Mouse (Mus musculus): ENCODE data around the gene Megf9. TPM values are rescaled to one million over a fixed set of nuclear protein-coding genes. Genes with fewer than 3 reads are reported as not detected.

Gene Megf9
- total and polyA plus RNA-seq, 2 experiments from 2014 or later, result 30.7 to 79.2 TPM

DNA sequence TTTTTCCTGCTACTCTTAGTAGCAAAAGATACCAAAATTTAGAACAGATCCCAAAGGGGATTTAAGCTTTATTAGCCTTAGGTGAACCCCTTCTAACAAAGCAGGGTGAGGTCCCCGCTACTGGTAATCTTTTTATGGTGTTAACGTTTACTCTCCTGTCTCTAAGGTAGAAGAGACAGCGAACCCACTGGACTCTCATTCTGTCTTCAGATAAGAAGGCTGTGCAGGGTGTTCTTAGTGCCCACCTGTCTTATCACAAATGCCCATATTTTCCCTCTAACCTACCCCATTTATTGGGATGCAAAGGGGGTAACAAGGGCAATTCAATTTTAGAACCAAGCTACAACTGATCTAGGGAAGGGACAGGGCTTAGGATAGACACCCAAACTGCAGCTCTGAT, 6.2 kb downstream of the Megf9 start:
- DNase-seq (ENCODE audit: low spot score), result no peak
- ATAC-seq, result no peak
- Histone ChIP-seq H3K27me3 (ENCODE audit: insufficient read depth, low read length) (no peaks in the 10 kb centered on the region), H3K4me1 (ENCODE audit: insufficient read depth, low read length) (peaks cover 16% of the 10 kb centered on the region; the same call in 1 of the 2 replicates), H3K4me2 (ENCODE audit: low read depth, low read length) (no peak overlapping the region), H3K27ac (no peak overlapping the region), H3K4me3 (ENCODE audit: low read length) (no peak overlapping the region), H3K9ac (replicated peaks; ENCODE audit: low read length) (no peak overlapping the region), H3K36me3 (ENCODE audit: insufficient read depth, low read length) (no peaks in the 10 kb centered on the region), H3K9me3 (ENCODE audit: low read length) (no peaks in the 10 kb centered on the region)
- 85% methylated on average over 3 of the region's 3 CpGs for WGBS
- no peak for TF ChIP-seq CTCF (IDR thresholded peaks at IDR 0.05; ENCODE audit: low read depth)

DNA sequence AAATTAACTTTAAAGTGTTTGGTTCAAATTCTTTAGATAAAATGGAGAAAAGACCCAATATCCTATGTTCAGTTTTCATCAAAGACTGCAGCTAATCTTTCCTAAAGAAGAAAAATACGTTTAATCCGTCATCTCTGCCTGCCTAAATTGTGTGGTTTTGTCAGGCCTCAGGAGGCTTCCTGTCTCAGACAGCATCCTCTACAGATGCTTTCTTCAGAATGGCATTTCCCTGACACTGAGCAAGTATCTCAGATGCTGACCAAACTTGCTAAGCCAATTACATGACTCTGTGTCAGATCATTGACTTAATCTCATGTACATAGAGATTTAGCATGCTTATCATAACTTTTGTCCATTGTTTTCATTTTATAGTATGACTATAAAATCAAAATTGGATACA, 11.4 kb downstream of the Megf9 start:
- no peak overlapping the region for H3K4me3 ChIP-seq (ENCODE audit: low read length)
- no peak for TF ChIP-seq CTCF (IDR thresholded peaks at IDR 0.05; ENCODE audit: low read depth)
- no peaks in the 10 kb centered on the region for H3K4me1 ChIP-seq (ENCODE audit: insufficient read depth, low read length)
- H3K9ac ChIP-seq (replicated peaks; ENCODE audit: low read length), result no peak overlapping the region
- DNase-seq (ENCODE audit: low spot score) (no peak), ATAC-seq (no peak)
- H3K36me3 ChIP-seq (ENCODE audit: insufficient read depth, low read length), result no peaks in the 10 kb centered on the region
- WGBS, result 57% methylated on average over 2 of the region's 2 CpGs
- no peaks in the 10 kb centered on the region for H3K9me3 ChIP-seq (ENCODE audit: low read length)
- no peak overlapping the region for H3K4me2 ChIP-seq (ENCODE audit: low read depth, low read length)
- no peaks in the 10 kb centered on the region for H3K27me3 ChIP-seq (ENCODE audit: insufficient read depth, low read length)
- H3K27ac ChIP-seq, result no peak overlapping the region

DNA sequence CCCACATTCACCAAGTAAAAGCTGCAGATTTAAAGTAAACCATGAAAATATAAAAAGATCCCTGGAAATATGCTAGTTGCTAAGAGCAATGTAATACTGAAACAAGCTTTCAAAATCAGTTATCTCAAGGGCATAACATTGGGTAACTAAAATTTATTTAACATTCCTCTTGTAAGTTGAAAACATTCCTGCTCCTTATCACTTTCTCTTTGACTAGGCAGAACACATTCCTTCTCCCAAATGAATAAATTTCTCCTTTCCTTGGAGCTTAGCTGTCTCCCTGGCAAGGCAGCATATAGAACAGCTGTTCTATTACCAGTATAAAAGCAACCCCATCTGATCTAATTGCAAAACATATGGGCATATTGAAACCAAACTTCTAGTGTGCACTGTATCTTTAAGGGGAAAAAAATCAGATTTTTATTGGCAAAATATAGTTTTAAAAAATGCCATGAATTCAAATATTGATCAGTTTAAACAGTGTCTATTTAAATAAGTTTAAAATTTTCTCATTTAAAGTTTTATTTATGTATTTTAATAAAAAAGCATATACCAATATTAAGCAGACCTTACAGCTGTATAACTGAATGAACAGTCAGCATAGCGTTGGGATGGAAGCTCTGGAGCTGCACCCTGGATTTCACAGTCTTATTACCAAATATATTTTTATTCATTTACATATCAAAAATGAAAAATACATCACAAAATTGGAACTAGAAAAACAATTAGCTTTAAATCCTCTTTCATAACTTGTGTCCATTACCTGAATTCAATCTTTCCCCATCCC, 13.1 kb downstream of the Megf9 start:
- Histone ChIP-seq H3K9me3 (ENCODE audit: low read length) (no peaks in the 10 kb centered on the region), H3K36me3 (ENCODE audit: insufficient read depth, low read length) (no peaks in the 10 kb centered on the region), H3K27me3 (ENCODE audit: insufficient read depth, low read length) (no peaks in the 10 kb centered on the region), H3K4me2 (ENCODE audit: low read depth, low read length) (no peak overlapping the region), H3K9ac (replicated peaks; ENCODE audit: low read length) (no peak overlapping the region), H3K4me1 (ENCODE audit: insufficient read depth, low read length) (no peaks in the 10 kb centered on the region), H3K27ac (no peak overlapping the region), H3K4me3 (ENCODE audit: low read length) (no peak overlapping the region)
- ATAC-seq, result no peak
- WGBS, result 77% methylated on average over 1 of the region's 1 CpGs
- TF ChIP-seq CTCF (IDR thresholded peaks at IDR 0.05; ENCODE audit: low read depth), result no peak
- DNase-seq (ENCODE audit: low spot score), result no peak

DNA sequence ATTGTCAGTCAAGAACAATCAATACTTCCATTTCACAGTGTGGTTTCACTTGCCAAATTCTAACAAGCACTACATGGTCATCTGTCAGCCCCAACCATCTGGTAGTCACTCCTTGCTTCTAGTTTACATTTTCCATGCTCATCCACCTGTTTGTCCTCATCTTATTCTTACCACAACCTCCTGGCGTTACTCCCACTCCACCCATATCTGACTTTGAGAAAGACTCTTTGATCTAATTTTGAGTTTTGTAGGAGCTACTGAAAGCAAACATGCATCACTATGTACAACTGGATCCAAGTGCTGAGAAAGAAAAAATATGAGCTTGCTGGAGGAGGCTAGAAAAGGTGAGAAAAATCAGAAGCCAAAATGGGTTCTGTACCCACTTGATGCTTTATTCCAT, 17.1 kb downstream of the Megf9 start:
- Histone ChIP-seq H3K9me3 (ENCODE audit: low read length) (no peaks in the 10 kb centered on the region), H3K4me2 (ENCODE audit: low read depth, low read length) (no peak overlapping the region), H3K36me3 (ENCODE audit: insufficient read depth, low read length) (no peaks in the 10 kb centered on the region), H3K27ac (no peak overlapping the region), H3K27me3 (ENCODE audit: insufficient read depth, low read length) (no peaks in the 10 kb centered on the region), H3K4me1 (ENCODE audit: insufficient read depth, low read length) (no peaks in the 10 kb centered on the region), H3K9ac (replicated peaks; ENCODE audit: low read length) (no peak overlapping the region), H3K4me3 (ENCODE audit: low read length) (no peak overlapping the region)
- TF ChIP-seq CTCF (IDR thresholded peaks at IDR 0.05; ENCODE audit: low read depth), result no peak
- DNase-seq (ENCODE audit: low spot score) (no peak), ATAC-seq (no peak)
- WGBS, result 78% methylated on average over 1 of the region's 1 CpGs

GRCm38 (mm10) chr4:70516289-70516688, 18.5 kb downstream of the Megf9 start:
- H3K9me3 ChIP-seq (ENCODE audit: low read length), result no peaks in the 10 kb centered on the region
- H3K36me3 ChIP-seq (ENCODE audit: insufficient read depth, low read length), result no peaks in the 10 kb centered on the region
- H3K4me1 ChIP-seq (ENCODE audit: insufficient read depth, low read length), result no peaks in the 10 kb centered on the region
- no peak overlapping the region for H3K9ac ChIP-seq (replicated peaks; ENCODE audit: low read length)
- no peaks in the 10 kb centered on the region for H3K27me3 ChIP-seq (ENCODE audit: insufficient read depth, low read length)
- H3K27ac ChIP-seq, result no peak overlapping the region
- ATAC-seq (no peak), DNase-seq (ENCODE audit: low spot score) (no peak)
- whole genome bisulfite sequencing, result 86% methylated on average over 6 of the region's 6 CpGs
- no peak overlapping the region for H3K4me3 ChIP-seq (ENCODE audit: low read length)
- no peak overlapping the region for H3K4me2 ChIP-seq (ENCODE audit: low read depth, low read length)
- TF ChIP-seq CTCF (IDR thresholded peaks at IDR 0.05; ENCODE audit: low read depth), result no peak

DNA sequence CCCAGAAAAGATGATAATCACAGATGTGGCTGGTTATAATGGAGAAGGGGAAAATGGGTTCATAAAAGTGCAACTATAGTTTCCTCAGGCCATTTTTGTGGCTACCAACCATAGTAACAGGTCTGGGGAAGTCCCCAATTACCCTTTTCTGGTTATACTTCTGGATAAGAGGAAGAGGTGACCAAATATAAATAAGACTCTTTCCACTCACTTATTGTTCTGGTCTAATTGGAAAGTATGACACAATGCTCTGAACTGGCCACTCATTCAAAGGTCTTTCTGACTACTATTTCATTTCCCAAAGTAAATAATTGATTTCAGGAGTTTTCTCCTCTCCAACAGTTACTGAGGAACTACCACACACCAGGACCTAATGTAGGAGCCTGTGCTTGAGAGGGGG, 19.3 kb downstream of the Megf9 start:
- H3K9ac ChIP-seq (replicated peaks; ENCODE audit: low read length), result no peak overlapping the region
- no peaks in the 10 kb centered on the region for H3K27me3 ChIP-seq (ENCODE audit: insufficient read depth, low read length)
- H3K27ac ChIP-seq, result no peak overlapping the region
- no peak overlapping the region for H3K4me2 ChIP-seq (ENCODE audit: low read depth, low read length)
- H3K36me3 ChIP-seq (ENCODE audit: insufficient read depth, low read length), result no peaks in the 10 kb centered on the region
- ATAC-seq, result no peak
- H3K4me3 ChIP-seq (ENCODE audit: low read length), result no peak overlapping the region
- H3K9me3 ChIP-seq (ENCODE audit: low read length), result no peaks in the 10 kb centered on the region
- no peak for DNase-seq (ENCODE audit: low spot score)
- no peaks in the 10 kb centered on the region for H3K4me1 ChIP-seq (ENCODE audit: insufficient read depth, low read length)
- no peak for TF ChIP-seq CTCF (IDR thresholded peaks at IDR 0.05; ENCODE audit: low read depth)

- Histone ChIP-seq H3K9me3 (ENCODE audit: low read length) (no peaks in the 10 kb centered on the region), H3K36me3 (ENCODE audit: insufficient read depth, low read length) (no peaks in the 10 kb centered on the region), H3K27ac (no peak overlapping the region), H3K4me3 (ENCODE audit: low read length) (no peak overlapping the region), H3K4me1 (ENCODE audit: insufficient read depth, low read length) (no peaks in the 10 kb centered on the region; the same call in 1 of the 2 replicates), H3K9ac (replicated peaks; ENCODE audit: low read length) (no peak overlapping the region), H3K27me3 (ENCODE audit: insufficient read depth, low read length) (no peaks in the 10 kb centered on the region), H3K4me2 (ENCODE audit: low read depth, low read length) (no peak overlapping the region)
- no peak for ATAC-seq
- no peak for DNase-seq (ENCODE audit: low spot score)
- TF ChIP-seq CTCF (IDR thresholded peaks at IDR 0.05; ENCODE audit: low read depth), result no peak
- WGBS, result 45% methylated on average over 2 of the region's 2 CpGs
These were observed 24.8 kb downstream of the Megf9 start for GRCm38 (mm10) chr4:70509987-70510386.

Measured in hindbrain, postnatal 0 days (tissue).